Mouse (Mus musculus): ENCODE data around the gene Defb13.
"Not testable (repeated sequence)": the region's sequence is repeated elsewhere in the genome, so short reads cannot be mapped to it uniquely, and the experiment has no call there.

The Defb13 gene

GRCm38 (mm10) chr8:21946462-21946861 is at the start of gene Defb13:
Gene Defb13 (plus strand): TSS chr8:21946762.
- no peak for DNase-seq (ENCODE audit: low read depth, low spot score)

GRCm38 (mm10) chr8:21906290-21906689 is 40.3 kb upstream of the Defb13 start, which contains the start of gene Defb11:
Gene Defb11 (minus strand): TSS chr8:21906412.
- not testable (repeated sequence) for DNase-seq (ENCODE audit: low read depth, low spot score)

- no peak for DNase-seq (ENCODE audit: low read depth, low spot score)
Observed at GRCm38 (mm10) chr8:21911931-21912330, 34.6 kb upstream of the Defb13 start.

GRCm38 (mm10) chr8:21912554-21912953 is 34.0 kb upstream of the Defb13 start:
- no peak for DNase-seq (ENCODE audit: low read depth, low spot score)

GRCm38 (mm10) chr8:21915625-21916024 is 30.9 kb upstream of the Defb13 start:
- DNase-seq (ENCODE audit: low read depth, low spot score): no peak

- DNase-seq (ENCODE audit: low read depth, low spot score): not testable (repeated sequence)
Observed at GRCm38 (mm10) chr8:21930754-21931153, 15.8 kb upstream of the Defb13 start.

- DNase-seq (ENCODE audit: low read depth, low spot score): no peak
Observed at GRCm38 (mm10) chr8:21932610-21933009, 14.0 kb upstream of the Defb13 start, which contains the start of gene Defb15. Gene Defb15 (minus strand): TSS chr8:21932710.

- not testable (repeated sequence) for DNase-seq (ENCODE audit: low read depth, low spot score)
Observed at GRCm38 (mm10) chr8:21938052-21938451, 8.5 kb upstream of the Defb13 start, which contains the start of gene Defb35. Gene Defb35 (plus strand): TSS chr8:21938352.

GRCm38 (mm10) chr8:21947311-21948017 is 902 bp downstream of the Defb13 start:
- no peak for DNase-seq (ENCODE audit: low read depth, low spot score)

GRCm38 (mm10) chr8:21955321-21955720 is 8.8 kb downstream of the Defb13 start:
- DNase-seq (ENCODE audit: low read depth, low spot score): no peak

GRCm38 (mm10) chr8:21956336-21956735 is 9.8 kb downstream of the Defb13 start:
- no peak for DNase-seq (ENCODE audit: low read depth, low spot score)

GRCm38 (mm10) chr8:21958414-21958813 is 11.9 kb downstream of the Defb13 start, which contains the start of gene Fam90a1a:
Gene Fam90a1a (plus strand): TSS chr8:21958714.
- DNase-seq (ENCODE audit: low read depth, low spot score): no peak

GRCm38 (mm10) chr8:21966646-21967045 is 20.1 kb downstream of the Defb13 start:
- no peak for DNase-seq (ENCODE audit: low read depth, low spot score)

- no peak for DNase-seq (ENCODE audit: low read depth, low spot score)
Observed at GRCm38 (mm10) chr8:21969475-21969874, 22.9 kb downstream of the Defb13 start, which contains the start of gene Ccdc70. Gene Ccdc70 (plus strand): TSS chr8:21969775.

GRCm38 (mm10) chr8:21978193-21978592 is 31.6 kb downstream of the Defb13 start:
- no peak for DNase-seq (ENCODE audit: low read depth, low spot score)

GRCm38 (mm10) chr8:21981664-21982337 is 35.2 kb downstream of the Defb13 start:
- no peak for DNase-seq (ENCODE audit: low read depth, low spot score)

- DNase-seq (ENCODE audit: low read depth, low spot score): peak; percentile 31
Observed at GRCm38 (mm10) chr8:21992184-21992583, 45.6 kb downstream of the Defb13 start.

GRCm38 (mm10) chr8:21995181-21995580 is 48.6 kb downstream of the Defb13 start:
- DNase-seq (ENCODE audit: low read depth, low spot score): no peak

All from skeletal muscle tissue, adult 2 months (tissue).